Comparison of ENCODE assay signal across 9 mouse cellular contexts in the genomic region with DNA sequence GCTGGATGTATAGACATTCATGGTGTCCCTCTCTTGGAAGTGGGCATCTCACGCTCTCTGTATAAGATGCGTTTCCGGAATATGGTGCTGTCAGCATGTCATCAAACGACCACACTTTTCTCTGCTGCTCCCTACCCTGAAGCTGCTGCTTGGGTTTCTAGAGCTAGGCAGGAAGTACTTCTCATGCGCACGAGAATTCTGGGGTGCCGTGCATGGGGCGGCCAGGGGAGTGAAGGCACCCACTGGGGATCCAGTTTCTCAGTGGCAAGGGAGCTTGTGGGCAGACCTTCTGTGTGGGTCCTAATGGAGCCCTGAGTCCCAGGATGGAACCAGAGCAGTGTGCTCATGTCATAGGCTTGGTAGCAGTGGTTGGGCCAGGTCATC.
DNase-seq lines count a peak whose midpoint lies in the region; ATAC-seq lines count a peak whose summit lies in the region.
"Had no signal": no experiment of that assay in that cellular context is flagged by ENCODE, and none has a peak within 500 bp of the region (broad histone marks: within the 10 kb centered on the region; RNA-seq: fewer than 3 reads in every experiment).

No protein-coding gene starts in this region.

- 72% methylated on average over 8 of the region's 8 CpGs for WGBS in heart, embryonic 13.5 days
- 88% methylated on average over 8 of the region's 8 CpGs for WGBS in midbrain, embryonic 13.5 days

- no peaks in the 10 kb centered on the region for H3K36me3 ChIP-seq in heart, embryonic 13.5 days
- H3K36me3 ChIP-seq in midbrain, embryonic 13.5 days = no peaks in the 10 kb centered on the region

- H3K9ac ChIP-seq in heart, embryonic 13.5 days = peak overlapping the region; percentile 64
- peak overlapping the region; percentile 45 for H3K9ac ChIP-seq in midbrain, embryonic 13.5 days (replicated peaks)

- H3K4me1 ChIP-seq in heart, embryonic 13.5 days = peaks cover 5% of the 10 kb centered on the region
- H3K4me1 ChIP-seq in midbrain, embryonic 13.5 days (replicated peaks) = peaks cover 12% of the 10 kb centered on the region

- no peak overlapping the region for H3K27ac ChIP-seq in heart, embryonic 13.5 days (replicated peaks)
- peak overlapping the region; percentile 77 for H3K27ac ChIP-seq in midbrain, embryonic 13.5 days

- H3K4me3 ChIP-seq in heart, embryonic 13.5 days = no peak overlapping the region
- peak overlapping the region; percentile 36 for H3K4me3 ChIP-seq in midbrain, embryonic 13.5 days (replicated peaks)

- H3K27me3 ChIP-seq in heart, embryonic 13.5 days (replicated peaks) = no peaks in the 10 kb centered on the region
- H3K27me3 ChIP-seq in midbrain, embryonic 13.5 days = no peaks in the 10 kb centered on the region

- DNase-seq in heart, adult 9 months (ENCODE audit: low spot score in 2 of 2) = no peak
- DNase-seq in thymus, adult 18-20 months = peak; percentile 13 to 30
- no peak for DNase-seq in thymus, postnatal 0 days (ENCODE audit: low spot score)
- no peak for DNase-seq in cerebellum, postnatal 10 days
- no peak for DNase-seq in embryo, embryonic 9.5 days (ENCODE audit: extremely low spot score)
- DNase-seq in cerebellum, adult 11 months = no peak
- DNase-seq: gastrocnemius, postnatal 36 days had no signal

- no peak for ATAC-seq in heart, embryonic 13.5 days (ENCODE audit: extremely low read depth, insufficient number of reproducible peaks, low FRiP score, low TSS enrichment)
- ATAC-seq in midbrain, embryonic 13.5 days = peak; percentile 25; the same call in 1 of the 2 replicates

- peak overlapping the region; percentile 71 for H3K4me2 ChIP-seq in heart, embryonic 13.5 days
- peak overlapping the region; percentile 55 for H3K4me2 ChIP-seq in midbrain, embryonic 13.5 days (replicated peaks)

- no peaks in the 10 kb centered on the region for H3K9me3 ChIP-seq in heart, embryonic 13.5 days
- H3K9me3 ChIP-seq in midbrain, embryonic 13.5 days = no peaks in the 10 kb centered on the region

Comparison
In these comparisons a context has a peak if more than half of its experiments do, and no peak if none do; other contexts are left out.
1. DNase-seq: peak in thymus, adult 18-20 months (2 of 2); none in heart, adult 9 months (0 of 2), thymus, postnatal 0 days (single experiment), cerebellum, postnatal 10 days (0 of 2), embryo, embryonic 9.5 days (single experiment) and cerebellum, adult 11 months (single experiment).